Mouse (Mus musculus) layer of hippocampus, adult 9-11 months (tissue): ENCODE measurements at regions not wholly inside any gene's neighbourhood (a gene's known extent, or its start where the extent isn't known, plus 50 kb on each side); places are given as distances from the start of the nearest gene placed in this dataset.
A peak's percentile ranks its signal among the peaks of the same experiment; 100 is the strongest.

Source experiments
- DNase-seq: peaks from one replicate; pipeline ENCODE4 v3.0.0; 2022

GRCm38 (mm10) chrX:47229506-47229905 is 663.3 kb downstream of the Smarca1 start:
- DNase-seq, result no peak

GRCm38 (mm10) chrX:47182902-47183301 is 709.9 kb downstream of the Smarca1 start:
- DNase-seq, result no peak

- DNase-seq, result no peak
Observed at GRCm38 (mm10) chrX:47157742-47158141, 735.0 kb downstream of the Smarca1 start.

- peak; percentile 6 for DNase-seq
Observed at GRCm38 (mm10) chrX:47124140-47124928, 768.4 kb downstream of the Smarca1 start.
